Mouse (Mus musculus) stomach, embryonic 15.5 days (tissue): Measurements from ENCODE around the gene Ssc4d. TPM values are rescaled to one million over a fixed set of nuclear protein-coding genes. Genes with fewer than 3 reads are reported as not detected.
A peak's percentile ranks its signal among the peaks of the same experiment; 100 is the strongest.

ENCODE experiments used
- ATAC-seq: fragments of 200-750 bp; cut with Nextera tagmentation; 2 replicates; pipeline ENCODE4 v1.8.0; 2017; ENCODE audit warnings: low read depth, moderate number of reproducible peaks, moderate TSS enrichment; ENCODE audit not compliant: insufficient read depth, low FRiP score
- H3K27ac ChIP-seq: fragments of 300-500 bp; sonication (generic); 2 replicates; pipeline ENCODE4 v1.5.1; 2015; ENCODE audit warnings: mild to moderate bottlenecking, inconsistent platforms
- H3K27me3 ChIP-seq: fragments of 300-500 bp; sonication (generic); replicated peaks from 2 replicates; pipeline ENCODE4 v1.6.1; 2015; ENCODE audit warnings: inconsistent platforms
- H3K36me3 ChIP-seq: fragments of 300-500 bp; sonication (generic); 2 replicates; pipeline ENCODE4 v1.6.1; 2015; ENCODE audit warnings: inconsistent platforms
- H3K4me1 ChIP-seq: fragments of 300-500 bp; sonication (generic); 2 replicates; pipeline ENCODE4 v1.6.1; 2015; ENCODE audit warnings: inconsistent platforms
- H3K4me2 ChIP-seq: fragments of 300-500 bp; sonication (generic); 2 replicates; pipeline ENCODE4 v1.6.1; 2015; ENCODE audit warnings: mild to moderate bottlenecking, inconsistent platforms
- H3K4me3 ChIP-seq: fragments of 300-500 bp; sonication (generic); replicated peaks from 2 replicates; pipeline ENCODE4 v1.5.1; 2015; ENCODE audit warnings: inconsistent platforms
- H3K9ac ChIP-seq: fragments of 300-500 bp; sonication (generic); 2 replicates; pipeline ENCODE4 v1.6.1; 2015; ENCODE audit warnings: inconsistent platforms
- H3K9me3 ChIP-seq: fragments of 300-500 bp; sonication (generic); 2 replicates; pipeline ENCODE4 v1.6.1; 2016; ENCODE audit warnings: inconsistent platforms
- WGBS: fragments of 180-500 bp; shearing (Covaris S2); methylation state at CpG from one replicate; pipeline ENCODE4 v1.1.7; 2015; 5-methylcytosine and 5-hydroxymethylcytosine counted together
- polyA plus RNA-seq: library from polyadenylated mRNA; unstranded; fragments of >200 nt; fragmentation: Nextera tagmentation; extraction: Ambion mirVana; gene quantifications from 2 replicates; pipeline ENCODE4 v1.2.1, GENCODE M21; 2015

Ssc4d gene
- polyA plus RNA-seq, 1 experiment from 2014 or later, result 3.4 TPM

GRCm38 (mm10) chr5:135996162-135996561 is 21.8 kb upstream of the Ssc4d start:
- WGBS, result 79% methylated on average over 8 of the region's 8 CpGs
- Histone ChIP-seq H3K27me3 (no peaks in the 10 kb centered on the region), H3K4me2 (no peak overlapping the region)

DNA sequence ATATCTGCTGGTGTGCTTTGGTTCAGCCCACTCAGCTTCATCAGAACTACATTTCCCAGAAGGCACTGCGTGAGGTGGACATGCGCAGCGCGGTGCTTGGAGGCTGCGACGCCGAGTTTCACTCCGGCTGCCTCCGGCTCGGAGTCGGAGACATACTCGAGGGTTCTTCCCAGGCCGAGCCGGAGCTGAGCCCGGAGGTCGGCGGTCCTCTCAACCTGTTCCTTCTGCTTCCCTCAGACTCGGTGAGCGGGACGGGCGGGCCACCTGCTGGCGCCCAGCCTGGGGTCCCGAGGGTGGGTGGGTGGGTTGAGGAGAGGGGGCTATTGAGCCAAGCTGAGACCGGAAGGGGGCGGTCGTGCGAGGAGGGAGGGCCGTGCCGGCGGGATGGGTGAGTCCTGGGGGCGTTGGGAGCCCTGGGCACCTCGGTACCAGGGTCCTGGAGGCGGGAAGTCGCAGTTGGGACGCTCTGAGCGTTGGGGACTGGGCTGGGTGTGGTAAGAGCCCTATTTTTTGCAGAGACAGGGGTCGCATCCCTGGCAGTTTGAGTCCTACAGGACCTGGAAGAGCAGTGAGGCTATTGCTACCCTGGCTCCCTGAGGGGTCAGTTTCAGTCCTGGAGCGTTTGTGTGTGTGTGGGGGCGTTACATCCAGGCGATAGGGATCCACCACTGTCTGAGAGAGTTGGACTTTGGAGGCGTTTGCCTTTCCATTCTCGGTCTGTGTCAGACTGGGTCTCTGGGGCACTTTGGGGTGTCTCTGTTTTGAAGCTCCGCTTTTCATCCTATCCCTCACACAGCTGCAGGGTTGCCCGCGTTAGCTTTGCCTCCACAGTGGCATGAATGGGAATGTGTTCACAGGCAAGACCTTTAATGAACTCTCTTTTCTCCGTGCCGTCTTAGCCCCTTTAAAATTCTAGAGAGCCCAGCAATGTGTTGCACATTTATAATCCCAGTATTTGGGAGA is 20.7 kb upstream of the Ssc4d start, which contains the start of gene Dtx2:
TSS of gene Dtx2 (plus strand) at position 76 of the 963 bp plus-strand sequence.
- peak within 1 kb of the TSS; percentile 68 for H3K9ac ChIP-seq
- H3K36me3 ChIP-seq, result peaks cover 13% of the 10 kb centered on the region
- 2% methylated on average over 46 of the region's 47 CpGs for WGBS
- peaks cover 8% of the 10 kb centered on the region; the same call in 1 of the 2 replicates for H3K4me1 ChIP-seq
- no peaks in the 10 kb centered on the region for H3K9me3 ChIP-seq
- peak within 1 kb of the TSS; percentile 85 for H3K4me2 ChIP-seq
- ATAC-seq, result peak; percentile 91
- no peaks in the 10 kb centered on the region for H3K27me3 ChIP-seq
- peak within 1 kb of the TSS; percentile 85 for H3K4me3 ChIP-seq
- H3K27ac ChIP-seq, result peak within 1 kb of the TSS; percentile 80

More at GRCm38 (mm10) chr5:135996162-135996561, 21.8 kb upstream of the Ssc4d start:
- H3K27ac ChIP-seq, result no peak overlapping the region
- peaks cover 13% of the 10 kb centered on the region for H3K36me3 ChIP-seq
- H3K9me3 ChIP-seq, result no peaks in the 10 kb centered on the region
- ATAC-seq, result no peak
- no peak overlapping the region for H3K4me3 ChIP-seq
- H3K4me1 ChIP-seq, result peaks cover 8% of the 10 kb centered on the region; the same call in 1 of the 2 replicates
- no peak overlapping the region for H3K9ac ChIP-seq

DNA sequence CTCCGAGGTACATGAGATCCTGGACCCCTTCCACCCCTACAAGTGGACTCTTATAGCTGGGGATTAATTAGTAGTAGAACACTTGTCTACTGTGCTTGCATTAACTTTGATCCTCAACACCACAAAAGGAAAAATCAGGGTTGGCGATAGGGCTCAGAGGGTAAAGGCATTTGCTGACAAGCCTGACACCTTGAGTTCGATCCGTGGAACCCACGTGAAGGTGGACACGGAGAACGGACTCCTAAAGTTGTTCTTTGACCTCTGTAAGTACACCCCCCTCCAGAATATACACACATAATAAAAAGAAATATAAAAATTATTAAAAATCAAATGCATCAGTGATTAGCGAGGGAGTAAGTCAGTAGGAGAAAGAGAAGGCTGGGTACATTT is 20.0 kb upstream of the Ssc4d start:
- Histone ChIP-seq H3K9me3 (no peaks in the 10 kb centered on the region), H3K27ac (no peak overlapping the region), H3K36me3 (peaks cover 13% of the 10 kb centered on the region), H3K9ac (no peak overlapping the region), H3K4me1 (peaks cover 8% of the 10 kb centered on the region; the same call in 1 of the 2 replicates), H3K4me2 (peak overlapping the region; percentile 16; the same call in 1 of the 2 replicates), H3K4me3 (peak overlapping the region; percentile 85; the same call in 1 of the 2 replicates), H3K27me3 (no peaks in the 10 kb centered on the region)
- WGBS, result 62% methylated on average over 8 of the region's 8 CpGs
- no peak for ATAC-seq

DNA sequence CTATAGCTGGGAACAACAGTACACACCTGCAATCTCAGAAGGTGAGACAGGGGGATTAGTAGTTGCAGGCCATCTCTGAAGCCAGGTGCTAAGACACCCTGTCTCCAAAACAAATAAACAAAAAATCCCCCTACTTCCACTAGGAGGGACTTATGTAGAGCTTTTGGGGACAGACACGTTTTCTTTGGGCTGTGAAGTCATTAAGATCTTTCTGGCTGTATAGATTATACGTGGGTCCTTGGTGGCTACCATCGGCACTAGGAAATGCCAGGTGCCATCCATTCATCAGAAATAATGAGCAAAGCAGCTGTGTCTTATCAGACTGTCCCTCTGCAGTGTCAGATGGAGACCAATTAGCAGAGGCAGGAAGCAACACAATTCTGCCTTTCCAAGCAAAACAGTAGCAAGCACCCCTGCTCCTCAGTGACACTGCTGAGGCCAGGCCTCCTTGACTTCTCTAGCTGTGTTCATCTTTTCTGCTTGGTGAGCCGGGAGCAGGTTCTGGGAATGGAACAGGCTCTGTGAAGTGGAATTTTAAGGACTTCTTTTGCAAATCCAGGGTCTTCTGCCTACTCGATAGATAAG is 19.1 kb upstream of the Ssc4d start:
- peaks cover 9% of the 10 kb centered on the region; the same call in 1 of the 2 replicates for H3K36me3 ChIP-seq
- no peak overlapping the region for H3K4me2 ChIP-seq
- ATAC-seq, result no peak
- no peak overlapping the region for H3K4me3 ChIP-seq
- 40% methylated on average over 5 of the region's 5 CpGs for WGBS
- no peaks in the 10 kb centered on the region for H3K27me3 ChIP-seq
- no peaks in the 10 kb centered on the region for H3K9me3 ChIP-seq
- no peak overlapping the region for H3K9ac ChIP-seq
- H3K4me1 ChIP-seq, result peaks cover 8% of the 10 kb centered on the region; the same call in 1 of the 2 replicates
- H3K27ac ChIP-seq, result no peak overlapping the region

DNA sequence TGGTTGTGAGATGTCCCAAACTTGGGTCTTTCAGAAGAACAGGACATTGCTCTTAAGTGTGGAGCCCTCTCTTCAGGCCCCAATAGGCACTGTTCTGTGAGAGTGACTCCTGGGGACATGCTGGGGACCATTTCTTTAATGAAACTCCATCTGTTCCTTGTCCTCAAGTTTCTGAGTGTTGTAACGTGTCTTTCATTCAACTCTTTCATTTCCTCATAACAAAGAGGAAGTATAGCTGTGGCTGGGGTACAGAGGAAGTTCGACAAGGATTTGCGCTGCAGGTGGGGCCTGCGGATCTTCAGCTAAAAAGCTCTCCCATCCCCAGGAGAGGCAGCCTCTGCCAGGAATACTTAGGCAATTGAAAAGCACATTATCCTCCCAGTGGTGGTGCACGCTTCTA is 16.3 kb upstream of the Ssc4d start:
- 63% methylated on average over 5 of the region's 5 CpGs for WGBS
- H3K4me1 ChIP-seq, result peaks cover 3% of the 10 kb centered on the region; the same call in 1 of the 2 replicates
- no peak for ATAC-seq

GRCm38 (mm10) chr5:135987248-135987647 is 12.9 kb upstream of the Ssc4d start:
- WGBS, result 56% methylated on average over 11 of the region's 11 CpGs
- ATAC-seq, result no peak
- Histone ChIP-seq H3K36me3 (no peaks in the 10 kb centered on the region), H3K4me1 (no peaks in the 10 kb centered on the region), H3K4me2 (no peak overlapping the region), H3K9me3 (no peaks in the 10 kb centered on the region), H3K9ac (no peak overlapping the region), H3K27ac (no peak overlapping the region), H3K27me3 (no peaks in the 10 kb centered on the region), H3K4me3 (no peak overlapping the region)

More for the DNA sequence above, 16.3 kb upstream of the Ssc4d start:
- Histone ChIP-seq H3K4me3 (no peak overlapping the region), H3K9me3 (no peaks in the 10 kb centered on the region), H3K27me3 (no peaks in the 10 kb centered on the region), H3K36me3 (no peaks in the 10 kb centered on the region), H3K4me2 (no peak overlapping the region), H3K27ac (no peak overlapping the region), H3K9ac (no peak overlapping the region)

- Histone ChIP-seq H3K27me3 (no peaks in the 10 kb centered on the region), H3K9me3 (no peaks in the 10 kb centered on the region), H3K36me3 (no peaks in the 10 kb centered on the region), H3K4me1 (no peaks in the 10 kb centered on the region), H3K9ac (no peak overlapping the region), H3K4me3 (no peak overlapping the region), H3K27ac (no peak overlapping the region), H3K4me2 (no peak overlapping the region)
- no peak for ATAC-seq
- WGBS, result 69% methylated on average over 6 of the region's 6 CpGs
These were observed 10.3 kb upstream of the Ssc4d start for GRCm38 (mm10) chr5:135984546-135985044.

- H3K9ac ChIP-seq, result no peak overlapping the region
- no peaks in the 10 kb centered on the region for H3K27me3 ChIP-seq
- no peaks in the 10 kb centered on the region for H3K36me3 ChIP-seq
- 42% methylated on average over 6 of the region's 6 CpGs for WGBS
- no peaks in the 10 kb centered on the region for H3K9me3 ChIP-seq
- H3K27ac ChIP-seq, result no peak overlapping the region
- no peaks in the 10 kb centered on the region for H3K4me1 ChIP-seq
- ATAC-seq, result no peak
- H3K4me2 ChIP-seq, result no peak overlapping the region
- no peak overlapping the region for H3K4me3 ChIP-seq
These were observed 8.1 kb upstream of the Ssc4d start for GRCm38 (mm10) chr5:135982398-135982797.

DNA sequence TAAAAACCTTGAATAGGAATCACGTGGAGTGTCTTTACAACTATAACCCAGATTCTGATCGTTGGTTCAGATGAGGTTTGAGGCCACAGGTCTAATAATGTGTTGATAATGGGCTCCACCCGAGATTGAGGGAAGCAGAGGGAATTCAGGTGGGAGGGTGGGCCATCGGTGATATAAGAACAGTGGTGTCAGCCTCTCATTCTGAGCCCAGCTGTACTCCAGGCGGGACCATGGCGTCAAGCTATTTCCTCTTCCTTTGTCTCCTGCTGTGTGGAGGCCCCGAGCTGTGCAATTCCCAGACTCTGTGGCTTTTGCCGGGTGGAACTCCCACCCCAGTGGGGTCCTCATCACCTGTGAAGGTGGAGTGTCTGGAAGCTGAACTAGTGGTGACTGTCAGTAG is 5.6 kb upstream of the Ssc4d start, which contains the start of gene Zp3:
TSS of gene Zp3 (plus strand) at position 196 of the 400 bp plus-strand sequence.
- WGBS, result 76% methylated on average over 8 of the region's 8 CpGs
- Histone ChIP-seq H3K4me2 (no peak within 1 kb of the TSS), H3K4me1 (no peaks in the 10 kb centered on the region), H3K27me3 (no peaks in the 10 kb centered on the region), H3K4me3 (no peak within 1 kb of the TSS), H3K27ac (no peak within 1 kb of the TSS), H3K9me3 (no peaks in the 10 kb centered on the region), H3K9ac (no peak within 1 kb of the TSS), H3K36me3 (no peaks in the 10 kb centered on the region)
- no peak for ATAC-seq

- Histone ChIP-seq H3K4me1 (no peaks in the 10 kb centered on the region), H3K27me3 (no peaks in the 10 kb centered on the region), H3K4me2 (no peak overlapping the region), H3K27ac (no peak overlapping the region), H3K9me3 (no peaks in the 10 kb centered on the region), H3K36me3 (no peaks in the 10 kb centered on the region), H3K9ac (no peak overlapping the region), H3K4me3 (no peak overlapping the region)
- 73% methylated on average over 5 of the region's 5 CpGs for WGBS
- ATAC-seq, result no peak
These were observed 5.0 kb upstream of the Ssc4d start for GRCm38 (mm10) chr5:135979381-135979780.

DNA sequence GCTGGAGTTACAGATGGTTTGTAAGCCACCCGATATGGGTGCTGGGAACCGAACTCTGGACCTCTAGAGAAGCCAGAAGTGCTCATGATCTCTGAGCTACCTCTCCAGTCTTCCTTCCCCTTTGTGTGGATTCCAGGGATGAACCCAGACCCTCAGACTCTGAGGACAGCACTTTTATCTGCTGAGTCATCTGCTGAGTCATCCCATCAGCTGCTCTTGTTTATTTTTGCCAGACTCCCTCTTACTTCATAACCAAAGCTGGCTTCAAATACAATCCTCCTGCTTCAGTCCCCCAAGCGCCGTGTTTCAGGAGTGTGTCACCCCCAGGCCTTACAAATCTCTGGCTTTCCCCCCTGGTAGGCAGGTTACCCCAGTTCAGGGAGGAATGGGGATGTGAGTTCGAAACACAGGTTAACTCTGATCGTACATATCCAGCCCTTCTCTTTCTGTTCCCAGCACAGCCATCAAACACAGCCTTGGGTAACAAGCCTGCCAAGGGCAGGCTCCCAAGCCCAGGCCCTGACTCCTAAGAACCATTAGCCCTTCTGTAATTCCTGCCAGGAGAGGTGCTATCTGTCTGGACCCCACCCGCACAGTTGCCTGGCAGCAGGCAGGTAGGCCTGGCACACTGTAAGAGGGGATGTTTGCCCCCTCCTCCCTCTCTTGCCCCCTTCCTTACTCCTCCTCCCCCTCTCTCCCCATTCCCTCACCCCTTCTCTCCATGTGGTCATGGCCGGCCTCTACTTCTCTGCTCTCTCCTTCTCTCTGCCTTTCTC is 1.8 kb upstream of the Ssc4d start:
- WGBS, result 90% methylated on average over 8 of the region's 8 CpGs
- Histone ChIP-seq H3K4me3 (no peak overlapping the region), H3K9ac (no peak overlapping the region), H3K4me1 (no peaks in the 10 kb centered on the region), H3K9me3 (no peaks in the 10 kb centered on the region), H3K27me3 (no peaks in the 10 kb centered on the region), H3K4me2 (no peak overlapping the region), H3K36me3 (no peaks in the 10 kb centered on the region), H3K27ac (no peak overlapping the region)
- ATAC-seq, result no peak
